Mouse (Mus musculus): Measurements from ENCODE around the gene Tgm2. TPM values are rescaled to one million over a fixed set of nuclear protein-coding genes. Genes with fewer than 3 reads are reported as not detected.
A peak's percentile ranks its signal among the peaks of the same experiment; 100 is the strongest.

Tgm2 gene
- polyA plus RNA-seq, 1 experiment from 2014 or later: 19.9 TPM

GRCm38 (mm10) chr2:158131197-158131835 is 14.9 kb downstream of the Tgm2 start:
- no peak overlapping the region for H3K27ac ChIP-seq (replicated peaks; ENCODE audit: low read depth, low read length)
- no peak overlapping the region for H3K4me3 ChIP-seq (ENCODE audit: low read depth, low read length)
- WGBS: 84% methylated on average over 13 of the region's 13 CpGs
- H3K9me3 ChIP-seq (ENCODE audit: control insufficient read depth, low read length): no peaks in the 10 kb centered on the region
- DNase-seq (ENCODE audit: low spot score) (no peak), ATAC-seq (ENCODE audit: low read depth) (no peak)
- H3K4me1 ChIP-seq (ENCODE audit: control insufficient read depth, insufficient read depth, low read length): no peaks in the 10 kb centered on the region; the same call in 1 of the 2 replicates
- H3K36me3 ChIP-seq (ENCODE audit: control insufficient read depth, insufficient read depth, low read length): no peaks in the 10 kb centered on the region
- H3K4me2 ChIP-seq (ENCODE audit: low read depth, low read length): no peak overlapping the region
- H3K27me3 ChIP-seq (replicated peaks; ENCODE audit: control insufficient read depth, insufficient read depth, low read length): no peaks in the 10 kb centered on the region
- no peak overlapping the region for H3K9ac ChIP-seq (ENCODE audit: low read depth, low read length)

- Histone ChIP-seq H3K9ac (ENCODE audit: low read depth, low read length) (no peak overlapping the region), H3K36me3 (ENCODE audit: control insufficient read depth, insufficient read depth, low read length) (no peaks in the 10 kb centered on the region), H3K9me3 (ENCODE audit: control insufficient read depth, low read length) (peaks cover 5% of the 10 kb centered on the region; the same call in 1 of the 2 replicates), H3K4me3 (ENCODE audit: low read depth, low read length) (no peak overlapping the region), H3K4me1 (ENCODE audit: control insufficient read depth, insufficient read depth, low read length) (no peaks in the 10 kb centered on the region), H3K4me2 (ENCODE audit: low read depth, low read length) (no peak overlapping the region), H3K27me3 (replicated peaks; ENCODE audit: control insufficient read depth, insufficient read depth, low read length) (no peaks in the 10 kb centered on the region), H3K27ac (replicated peaks; ENCODE audit: low read depth, low read length) (no peak overlapping the region)
- no peak for ATAC-seq (ENCODE audit: low read depth)
- DNase-seq (ENCODE audit: low spot score): peak; percentile 62
- 51% methylated on average over 4 of the region's 5 CpGs for WGBS
These were observed 15.7 kb downstream of the Tgm2 start for GRCm38 (mm10) chr2:158130391-158130986.

- Histone ChIP-seq H3K9ac (ENCODE audit: low read depth, low read length) (no peak overlapping the region), H3K27ac (replicated peaks; ENCODE audit: low read depth, low read length) (no peak overlapping the region), H3K4me2 (ENCODE audit: low read depth, low read length) (no peak overlapping the region), H3K4me1 (ENCODE audit: control insufficient read depth, insufficient read depth, low read length) (no peaks in the 10 kb centered on the region), H3K27me3 (replicated peaks; ENCODE audit: control insufficient read depth, insufficient read depth, low read length) (no peaks in the 10 kb centered on the region), H3K36me3 (ENCODE audit: control insufficient read depth, insufficient read depth, low read length) (no peaks in the 10 kb centered on the region; the same call in 1 of the 2 replicates), H3K4me3 (ENCODE audit: low read depth, low read length) (no peak overlapping the region), H3K9me3 (ENCODE audit: control insufficient read depth, low read length) (peaks cover 6% of the 10 kb centered on the region; the same call in 1 of the 2 replicates)
- no peak for ATAC-seq (ENCODE audit: low read depth)
- no peak for DNase-seq (ENCODE audit: low spot score)
- WGBS: 80% methylated on average over 16 of the region's 16 CpGs
These were observed 16.8 kb downstream of the Tgm2 start for GRCm38 (mm10) chr2:158129291-158130002.

- WGBS: 74% methylated on average over 8 of the region's 8 CpGs
- H3K9ac ChIP-seq (ENCODE audit: low read depth, low read length): no peak overlapping the region
- no peak overlapping the region for H3K4me3 ChIP-seq (ENCODE audit: low read depth, low read length)
- no peaks in the 10 kb centered on the region for H3K27me3 ChIP-seq (replicated peaks; ENCODE audit: control insufficient read depth, insufficient read depth, low read length)
- H3K4me1 ChIP-seq (ENCODE audit: control insufficient read depth, insufficient read depth, low read length): no peaks in the 10 kb centered on the region
- no peak for DNase-seq (ENCODE audit: low spot score)
- no peak for ATAC-seq (ENCODE audit: low read depth)
- no peak overlapping the region for H3K27ac ChIP-seq (replicated peaks; ENCODE audit: low read depth, low read length)
- H3K4me2 ChIP-seq (ENCODE audit: low read depth, low read length): no peak overlapping the region
- no peaks in the 10 kb centered on the region; the same call in 1 of the 2 replicates for H3K36me3 ChIP-seq (ENCODE audit: control insufficient read depth, insufficient read depth, low read length)
- H3K9me3 ChIP-seq (ENCODE audit: control insufficient read depth, low read length): peaks cover 6% of the 10 kb centered on the region; the same call in 1 of the 2 replicates
These were observed 17.6 kb downstream of the Tgm2 start for GRCm38 (mm10) chr2:158128461-158129130.

- 91% methylated on average over 7 of the region's 7 CpGs for WGBS
- DNase-seq (ENCODE audit: low spot score) (no peak), ATAC-seq (ENCODE audit: low read depth) (no peak)
- no peaks in the 10 kb centered on the region; the same call in 1 of the 2 replicates for H3K36me3 ChIP-seq (ENCODE audit: control insufficient read depth, insufficient read depth, low read length)
- no peak overlapping the region for H3K27ac ChIP-seq (replicated peaks; ENCODE audit: low read depth, low read length)
- H3K4me1 ChIP-seq (ENCODE audit: control insufficient read depth, insufficient read depth, low read length): no peaks in the 10 kb centered on the region
- H3K9me3 ChIP-seq (ENCODE audit: control insufficient read depth, low read length): peaks cover 6% of the 10 kb centered on the region; the same call in 1 of the 2 replicates
- H3K27me3 ChIP-seq (replicated peaks; ENCODE audit: control insufficient read depth, insufficient read depth, low read length): no peaks in the 10 kb centered on the region
- H3K4me3 ChIP-seq (ENCODE audit: low read depth, low read length): no peak overlapping the region
- no peak overlapping the region for H3K9ac ChIP-seq (ENCODE audit: low read depth, low read length)
- H3K4me2 ChIP-seq (ENCODE audit: low read depth, low read length): no peak overlapping the region
These were observed 18.4 kb downstream of the Tgm2 start for GRCm38 (mm10) chr2:158127872-158128271.

- Histone ChIP-seq H3K4me3 (ENCODE audit: low read depth, low read length) (no peak overlapping the region), H3K9me3 (ENCODE audit: control insufficient read depth, low read length) (peaks cover 6% of the 10 kb centered on the region; the same call in 1 of the 2 replicates), H3K4me1 (ENCODE audit: control insufficient read depth, insufficient read depth, low read length) (no peaks in the 10 kb centered on the region), H3K9ac (ENCODE audit: low read depth, low read length) (no peak overlapping the region), H3K27ac (replicated peaks; ENCODE audit: low read depth, low read length) (no peak overlapping the region), H3K4me2 (ENCODE audit: low read depth, low read length) (no peak overlapping the region), H3K36me3 (ENCODE audit: control insufficient read depth, insufficient read depth, low read length) (no peaks in the 10 kb centered on the region; the same call in 1 of the 2 replicates), H3K27me3 (replicated peaks; ENCODE audit: control insufficient read depth, insufficient read depth, low read length) (no peaks in the 10 kb centered on the region)
- ATAC-seq (ENCODE audit: low read depth): no peak
- 93% methylated on average over 6 of the region's 6 CpGs for WGBS
- DNase-seq (ENCODE audit: low spot score): no peak
These were observed 19.0 kb downstream of the Tgm2 start for GRCm38 (mm10) chr2:158127245-158127644.

- H3K27me3 ChIP-seq (replicated peaks; ENCODE audit: control insufficient read depth, insufficient read depth, low read length): no peaks in the 10 kb centered on the region
- no peak overlapping the region for H3K4me3 ChIP-seq (ENCODE audit: low read depth, low read length)
- no peak overlapping the region for H3K4me2 ChIP-seq (ENCODE audit: low read depth, low read length)
- no peak overlapping the region for H3K9ac ChIP-seq (ENCODE audit: low read depth, low read length)
- 75% methylated on average over 6 of the region's 6 CpGs for WGBS
- H3K9me3 ChIP-seq (ENCODE audit: control insufficient read depth, low read length): peaks cover 6% of the 10 kb centered on the region; the same call in 1 of the 2 replicates
- H3K4me1 ChIP-seq (ENCODE audit: control insufficient read depth, insufficient read depth, low read length): no peaks in the 10 kb centered on the region
- DNase-seq (ENCODE audit: low spot score) (no peak), ATAC-seq (ENCODE audit: low read depth) (no peak)
- H3K27ac ChIP-seq (replicated peaks; ENCODE audit: low read depth, low read length): no peak overlapping the region
- no peaks in the 10 kb centered on the region; the same call in 1 of the 2 replicates for H3K36me3 ChIP-seq (ENCODE audit: control insufficient read depth, insufficient read depth, low read length)
These were observed 23.4 kb downstream of the Tgm2 start for GRCm38 (mm10) chr2:158122814-158123213.

GRCm38 (mm10) chr2:158121645-158122326 is 24.4 kb downstream of the Tgm2 start:
- Histone ChIP-seq H3K4me3 (ENCODE audit: low read depth, low read length) (no peak overlapping the region), H3K9me3 (ENCODE audit: control insufficient read depth, low read length) (peaks cover 6% of the 10 kb centered on the region; the same call in 1 of the 2 replicates), H3K4me2 (ENCODE audit: low read depth, low read length) (no peak overlapping the region), H3K27me3 (replicated peaks; ENCODE audit: control insufficient read depth, insufficient read depth, low read length) (no peaks in the 10 kb centered on the region), H3K9ac (ENCODE audit: low read depth, low read length) (no peak overlapping the region), H3K4me1 (ENCODE audit: control insufficient read depth, insufficient read depth, low read length) (no peaks in the 10 kb centered on the region), H3K27ac (replicated peaks; ENCODE audit: low read depth, low read length) (no peak overlapping the region), H3K36me3 (ENCODE audit: control insufficient read depth, insufficient read depth, low read length) (no peaks in the 10 kb centered on the region; the same call in 1 of the 2 replicates)
- WGBS: 65% methylated on average over 10 of the region's 12 CpGs
- DNase-seq (ENCODE audit: low spot score): no peak
- no peak for ATAC-seq (ENCODE audit: low read depth)

Measured in embryonic facial prominence, embryonic 14.5 days (tissue).